In the genomic region with DNA sequence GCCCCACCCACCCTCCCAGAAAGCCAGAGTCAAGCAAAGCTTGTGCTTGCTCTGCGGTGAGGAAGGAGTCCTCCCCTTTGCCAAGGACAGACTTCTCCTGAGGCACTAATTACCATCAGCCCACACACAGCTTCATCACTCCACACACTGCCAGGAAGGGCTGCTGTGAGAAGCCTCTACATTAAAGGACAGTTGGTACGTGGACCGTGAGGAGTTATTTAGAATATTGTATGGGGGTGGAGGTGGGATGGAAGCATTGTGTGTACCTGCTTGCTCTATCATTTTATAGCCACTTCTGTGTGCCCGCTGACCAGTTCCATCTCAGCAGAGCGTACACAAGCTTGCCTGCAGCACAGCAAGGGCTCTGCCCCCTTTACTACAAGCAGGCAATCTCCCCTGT, we compare ENCODE assay signal across 19 mouse cellular contexts. TPM values are rescaled to one million over a fixed set of nuclear protein-coding genes. Genes with fewer than 3 reads are reported as not detected.
A peak's percentile ranks its signal among the peaks of the same experiment; 100 is the strongest.
DNase-seq lines count a peak whose midpoint lies in the region; ATAC-seq lines count a peak whose summit lies in the region.
"Had no signal": no experiment of that assay in that cellular context is flagged by ENCODE, and none has a peak within 500 bp of the region (broad histone marks: within the 10 kb centered on the region; RNA-seq: fewer than 3 reads in every experiment).

No protein-coding gene starts in this region.

- peak; percentile 90 for ATAC-seq in frontal cortex, adult (ENCODE audit: low TSS enrichment)
- ATAC-seq: CD4-positive, CD25-positive, alpha-beta regulatory T cell, adult 4 months; forebrain, embryonic 16.5 days had no signal

- no peak for DNase-seq in frontal cortex, postnatal 10 days (ENCODE audit: low spot score in 2 of 2)
- peak; percentile 45 to 56 for DNase-seq in left cerebral cortex, adult 18-20 months (ENCODE audit: low spot score in 2 of 2)
- DNase-seq in left cerebral cortex, postnatal 4 days: no peak
- peak; percentile 53 to 62 for DNase-seq in right cerebral cortex, adult 2 months (ENCODE audit: low spot score in 2 of 2)
- no peak for DNase-seq in right cerebral cortex, postnatal 4 days
- DNase-seq in kidney, postnatal 25 days: no peak
- no peak for DNase-seq in cerebellum, adult 9-11 months
- DNase-seq: adrenal gland, postnatal 10 days; B cell, adult 2 months; cerebellum, adult 11-12 months; cerebellum, adult 9-10 months; cerebellum, postnatal 36 days; gastrocnemius, postnatal 14 days; heart, adult 2 months; heart, postnatal 14 days had no signal

- intact Hi-C loops in left cerebral cortex, postnatal 4 days (cut with DNase I): no loop called here

RNA-seq across cellular contexts. Expression of gene Tcerg1l, which starts 16.0 kb away (rescaled TPM):
- total RNA-seq in left cerebral cortex, adult 18-20 months (2021): 10 to 100 TPM; 11.3 TPM
- total RNA-seq in left cerebral cortex, postnatal 4 days (2021): 10 to 100 TPM; 24.0 to 25.4 TPM
- total RNA-seq: gastrocnemius, postnatal 14 days; heart, adult 2 months; heart, postnatal 14 days; hematopoietic stem cell, adult 5-6 weeks had no signal

Comparison
In these comparisons a context has a peak if more than half of its experiments do, and no peak if none do; other contexts are left out.
1. DNase-seq: peak in left cerebral cortex, adult 18-20 months (2 of 2) and right cerebral cortex, adult 2 months (2 of 2); none in frontal cortex, postnatal 10 days (0 of 2), left cerebral cortex, postnatal 4 days (single experiment), right cerebral cortex, postnatal 4 days (single experiment), kidney, postnatal 25 days (0 of 2) and cerebellum, adult 9-11 months (single experiment).